Mouse (Mus musculus) CD4-positive, CD25-positive, alpha-beta regulatory T cell (primary cell): ENCODE data around the gene Rac3. TPM values are rescaled to one million over a fixed set of nuclear protein-coding genes. Genes with fewer than 3 reads are reported as not detected.

ENCODE experiments used
- polyA plus RNA-seq: library from polyadenylated mRNA; unstranded; fragments of 100-300 nt; shearing (Covaris generic); gene quantifications from one replicate; pipeline ENCODE4 v1.2.1, GENCODE M21; 2017

Rac3 gene
- polyA plus RNA-seq: 1.8 TPM

DNA sequence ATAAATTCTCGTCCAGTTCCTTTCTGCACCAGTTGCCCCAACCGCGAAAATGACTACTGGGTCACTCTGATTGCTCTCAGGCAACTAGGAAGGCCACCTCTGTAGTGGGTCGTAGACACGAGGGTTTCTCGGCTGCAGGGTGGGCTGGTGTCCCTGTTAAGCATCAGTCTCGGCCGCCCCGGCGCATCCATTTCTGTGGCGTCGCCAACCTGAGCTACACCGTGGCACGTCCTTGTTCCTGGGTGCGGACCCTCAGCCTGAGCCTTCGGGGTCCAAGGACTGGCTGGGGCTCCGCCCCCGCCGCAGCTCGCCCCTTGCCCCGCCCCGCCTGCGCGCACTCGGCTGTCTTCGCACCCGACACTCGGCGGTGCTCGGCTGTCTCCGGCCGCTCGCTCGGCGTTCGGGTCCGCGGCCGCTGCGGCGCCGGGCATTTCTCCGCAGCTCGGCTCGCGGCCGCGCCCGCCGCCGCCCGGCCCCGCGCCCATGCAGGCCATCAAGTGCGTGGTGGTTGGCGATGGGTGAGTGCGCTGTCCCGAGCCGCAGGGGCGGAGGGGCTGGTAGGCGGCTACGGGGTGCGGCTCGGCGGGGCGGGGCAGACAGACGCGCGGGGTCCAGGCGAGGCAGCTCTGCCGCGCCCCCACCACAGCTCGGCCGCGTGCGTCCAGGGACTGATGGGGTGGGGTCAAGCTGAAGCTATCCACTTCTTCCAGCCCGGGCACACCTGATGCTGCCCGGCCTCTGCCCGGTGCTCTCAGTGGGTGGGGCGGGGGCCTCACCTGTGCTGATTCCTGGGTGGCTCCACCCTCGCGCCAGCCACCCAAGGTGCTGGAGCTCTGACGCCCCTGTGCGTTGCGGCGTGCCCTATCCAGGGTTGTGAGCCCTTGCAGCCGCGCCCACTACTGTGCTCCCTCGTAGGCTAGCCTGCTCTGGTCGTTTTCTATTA, at the start of gene Rac3:
Gene Rac3 (plus strand): TSS at position 347 of the 943 bp plus-strand sequence.

DNA sequence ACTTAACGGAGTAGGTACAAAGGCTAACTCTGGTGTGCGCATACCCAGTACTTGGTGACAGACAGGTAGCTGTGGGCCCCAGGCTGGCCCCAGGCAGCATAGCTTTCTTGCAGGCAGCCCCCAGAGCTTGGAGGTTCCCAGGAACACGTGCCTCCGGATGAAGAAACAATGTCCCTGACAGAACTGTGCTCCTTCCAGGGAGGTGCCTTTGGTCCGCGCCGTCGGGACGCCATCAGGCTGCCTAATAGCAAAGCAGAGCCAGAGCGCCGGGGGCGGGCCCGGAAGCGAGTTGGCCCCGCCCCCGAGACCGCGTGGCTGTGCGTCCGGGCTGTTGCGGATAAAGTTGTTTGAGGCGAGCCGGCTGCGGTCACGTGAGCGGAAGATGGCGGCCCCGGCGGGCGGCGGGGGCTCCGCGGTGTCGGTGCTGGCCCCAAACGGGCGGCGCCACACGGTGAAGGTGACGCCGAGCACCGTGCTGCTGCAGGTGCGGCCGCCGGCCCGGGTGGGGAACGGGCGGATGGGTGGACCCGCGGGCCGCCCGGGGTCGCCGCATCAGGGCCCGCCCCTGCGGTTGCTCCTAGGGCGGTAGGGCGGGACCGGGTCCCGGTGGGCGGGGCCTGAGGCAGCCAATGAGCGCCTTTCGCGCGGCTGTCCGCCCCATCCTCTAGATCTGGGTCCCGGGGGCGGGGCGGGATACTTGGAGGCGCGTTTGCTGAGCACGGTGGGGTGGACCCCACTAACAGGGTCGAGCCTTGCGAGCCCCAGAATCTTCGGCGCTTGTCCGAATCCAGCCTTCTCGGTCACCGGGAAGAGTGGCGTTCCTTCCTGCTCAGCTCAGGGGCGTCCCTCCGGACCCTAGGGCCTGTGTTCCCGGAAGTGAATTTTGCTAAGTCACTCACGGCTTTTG, 48.3 kb upstream of the Rac3 start, which contains the start of gene Aspscr1:
Gene Aspscr1 (plus strand): TSS at position 287 of the 907 bp plus-strand sequence.

DNA sequence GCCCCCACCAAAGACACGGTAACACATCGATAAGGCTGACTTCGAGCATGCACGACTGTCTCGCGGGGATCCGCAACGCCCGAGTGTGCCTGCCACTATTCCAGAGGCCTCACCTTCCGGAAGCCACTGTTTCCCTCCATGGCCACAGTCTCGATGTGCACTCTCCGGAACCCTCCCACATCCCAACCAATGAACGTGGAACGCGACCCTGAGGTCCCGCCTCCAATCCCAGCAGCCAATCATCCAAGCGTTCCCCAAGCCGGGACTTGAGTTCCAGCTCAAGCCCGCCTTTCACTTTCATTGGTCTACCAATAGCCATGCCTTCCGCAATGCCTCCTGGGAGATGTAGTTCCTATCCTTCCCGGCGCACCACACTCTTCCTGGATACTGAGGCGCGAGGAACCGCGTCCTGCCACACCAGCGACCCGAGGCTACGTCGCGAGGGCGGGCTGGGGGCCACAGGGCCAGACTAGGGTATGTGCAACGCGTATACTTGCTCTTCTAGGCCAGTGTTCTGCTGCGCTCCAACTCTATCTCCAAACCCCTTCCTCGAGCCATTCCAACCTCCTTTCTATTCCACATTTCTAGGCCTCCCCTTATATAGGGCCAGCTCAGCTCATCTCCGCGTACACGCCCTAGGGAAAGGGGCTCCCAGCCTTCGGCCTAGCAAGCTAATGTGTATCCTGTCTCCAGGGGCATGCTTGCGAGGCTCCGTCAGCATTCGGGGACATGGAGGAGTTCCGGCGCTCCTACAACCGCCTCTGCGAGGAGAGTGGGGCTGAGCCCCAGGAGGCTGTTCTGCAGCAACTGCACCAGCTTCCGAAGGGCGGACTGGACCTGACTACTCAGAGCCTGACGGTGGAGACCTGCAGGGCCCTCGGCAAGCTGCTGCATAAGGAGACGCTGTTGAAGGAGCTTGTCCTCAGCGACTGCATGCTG, 7.4 kb upstream of the Rac3 start, which contains the start of the genes Cenpx and Lrrc45:
Gene Cenpx (minus strand): TSS at position 159 of the 939 bp plus-strand sequence.
Gene Lrrc45 (plus strand): TSS at position 346 of the 939 bp plus-strand sequence.

DNA sequence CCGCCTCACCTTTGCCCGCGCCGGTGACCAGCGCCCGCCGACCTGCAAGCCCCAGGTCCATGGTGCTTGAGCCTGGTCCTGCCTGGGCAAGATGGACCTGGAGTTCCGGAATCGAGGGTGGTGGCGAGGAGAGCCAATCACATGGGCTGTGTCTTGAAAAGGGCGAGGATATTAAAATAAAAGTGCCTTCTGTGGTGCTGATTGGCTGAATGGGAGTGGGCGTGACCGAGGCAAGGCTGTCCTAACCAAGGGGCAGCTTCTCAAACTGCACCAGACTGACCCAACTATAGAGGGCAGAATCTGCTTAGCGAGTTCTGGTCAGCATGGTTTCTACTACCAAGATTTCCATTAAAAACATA, 5.9 kb downstream of the Rac3 start, which contains the start of gene Dcxr:
Gene Dcxr (minus strand): TSS at position 113 of the 359 bp plus-strand sequence.

DNA sequence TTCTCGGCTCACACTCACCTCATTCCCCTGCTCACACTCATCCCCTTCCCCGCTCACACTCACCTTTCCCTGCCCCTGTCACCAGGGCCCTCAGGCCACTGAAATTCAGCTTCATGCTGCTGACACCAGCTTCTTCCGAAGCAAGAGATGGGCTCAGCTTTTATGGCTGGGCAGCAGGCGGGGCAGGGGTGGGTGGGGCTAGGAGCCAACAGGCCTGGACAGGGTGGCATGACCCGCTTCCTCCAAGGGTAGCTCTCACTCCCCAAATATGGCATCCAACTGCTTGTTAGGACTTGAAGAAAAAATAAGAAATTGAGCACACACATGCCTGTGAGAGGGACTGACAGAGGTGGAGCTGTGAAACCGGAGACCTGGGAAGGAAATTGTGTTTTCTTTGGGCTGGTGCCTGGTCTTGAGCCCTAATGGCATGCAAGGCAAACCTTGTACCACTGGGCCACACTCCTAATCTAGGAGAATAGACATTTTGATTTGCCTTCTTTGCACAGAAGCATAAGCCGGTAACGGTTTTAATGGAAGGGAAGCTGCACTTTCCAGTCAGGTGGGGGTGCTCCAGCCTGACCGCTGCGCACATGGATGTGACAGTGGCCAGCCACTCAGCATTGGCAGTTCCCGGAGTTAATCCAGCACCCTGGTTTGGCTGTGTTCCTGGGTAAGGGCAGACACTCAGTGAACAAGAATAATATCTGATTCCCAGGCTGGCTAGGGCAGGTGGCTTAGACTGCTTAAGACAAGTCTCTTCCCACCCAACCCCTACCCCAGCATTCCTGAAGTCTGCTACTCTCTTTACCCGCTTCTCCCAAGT, 10.8 kb downstream of the Rac3 start, which contains the start of gene Cbr2:
Gene Cbr2 (minus strand): TSS at position 257 of the 823 bp plus-strand sequence.

DNA sequence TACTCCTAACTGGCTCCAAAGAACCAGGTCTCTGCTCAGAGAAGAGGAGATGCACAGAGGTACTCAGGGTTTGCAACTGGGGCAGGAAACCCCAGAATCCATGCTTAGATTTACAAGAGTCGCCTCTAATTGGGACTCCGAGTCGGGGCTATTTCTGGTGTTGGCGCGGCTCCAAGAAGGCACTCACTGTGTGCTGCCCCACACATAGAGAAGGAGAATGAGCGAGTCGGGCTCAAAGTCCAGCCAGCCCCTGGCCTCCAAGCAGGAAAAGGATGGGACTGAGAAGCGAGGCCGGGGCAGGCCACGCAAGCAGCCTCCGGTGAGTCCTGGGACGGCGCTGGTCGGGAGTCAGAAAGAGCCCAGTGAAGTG, 41.4 kb downstream of the Rac3 start, which contains the start of gene Hmga1b:
Gene Hmga1b (plus strand): TSS at position 123 of the 370 bp plus-strand sequence.

Other genes with a start within 250 kb of the Rac3 start
- gene Mrpl12, start 236.9 kb upstream of the Rac3 start, polyA plus RNA-seq: 70.7 TPM
- 8.9 TPM for gene Slc25a10, start 229.6 kb upstream of the Rac3 start, polyA plus RNA-seq
- not detected for gene Gcgr, start 190.8 kb upstream of the Rac3 start, polyA plus RNA-seq
- gene Mcrip1, start 171.7 kb upstream of the Rac3 start, polyA plus RNA-seq: 144 TPM
- not detected for gene Ppp1r27, start 170.3 kb upstream of the Rac3 start, polyA plus RNA-seq
- gene P4hb, start 148.2 kb upstream of the Rac3 start, polyA plus RNA-seq: 244 TPM
- 800 TPM for gene Arhgdia, start 139.8 kb upstream of the Rac3 start, polyA plus RNA-seq
- gene Alyref, start 123.1 kb upstream of the Rac3 start, polyA plus RNA-seq: 327 TPM
- 115 TPM for gene Anapc11, start 123.0 kb upstream of the Rac3 start, polyA plus RNA-seq
- gene Npb, start 113.0 kb upstream of the Rac3 start, polyA plus RNA-seq: 1.2 TPM
- gene Pcyt2, start 103.5 kb upstream of the Rac3 start, polyA plus RNA-seq: 159 TPM
- 300 TPM for gene Sirt7, start 96.2 kb upstream of the Rac3 start, polyA plus RNA-seq
- 17.6 TPM for gene Mafg, start 87.9 kb upstream of the Rac3 start, polyA plus RNA-seq
- 1.2 TPM for gene Pycr1, start 77.7 kb upstream of the Rac3 start, polyA plus RNA-seq
- gene Myadml2, start 73.3 kb upstream of the Rac3 start, polyA plus RNA-seq: 0.41 TPM
- gene Notum, start 60.3 kb upstream of the Rac3 start, polyA plus RNA-seq: not detected
- gene Aspscr1, start 48.5 kb upstream of the Rac3 start, polyA plus RNA-seq: 178 TPM
- gene Cenpx, start 7.7 kb upstream of the Rac3 start, polyA plus RNA-seq: 114 TPM
- 67.6 TPM for gene Lrrc45, start 7.5 kb upstream of the Rac3 start, polyA plus RNA-seq
- 14.3 TPM for gene Dcxr, start 5.8 kb downstream of the Rac3 start, polyA plus RNA-seq
- 0.59 TPM for gene Cbr2, start 10.6 kb downstream of the Rac3 start, polyA plus RNA-seq
- 29.4 TPM for gene Hmga1b, start 41.3 kb downstream of the Rac3 start, polyA plus RNA-seq
- 39.3 TPM for gene Rfng, start 62.7 kb downstream of the Rac3 start, polyA plus RNA-seq
- gene Gps1, start 62.8 kb downstream of the Rac3 start, polyA plus RNA-seq: 159 TPM
- gene Dus1l, start 74.9 kb downstream of the Rac3 start, polyA plus RNA-seq: 83.8 TPM
- 45.8 TPM for gene Fasn, start 103.1 kb downstream of the Rac3 start, polyA plus RNA-seq
- gene Ccdc57, start 211.4 kb downstream of the Rac3 start, polyA plus RNA-seq: 0.85 TPM
- gene Slc16a3, start 227.0 kb downstream of the Rac3 start, polyA plus RNA-seq: 11.1 TPM